Mouse (Mus musculus) heart, embryonic 16.5 days (tissue): ENCODE data around the gene Kif17. TPM values are rescaled to one million over a fixed set of nuclear protein-coding genes. Genes with fewer than 3 reads are reported as not detected.
A peak's percentile ranks its signal among the peaks of the same experiment; 100 is the strongest.

Experiments
- ATAC-seq: fragments of 200-750 bp; cut with Nextera tagmentation; replicated peaks from 2 replicates; pipeline ENCODE4 v1.8.0; 2017; ENCODE audit warnings: moderate number of reproducible peaks; ENCODE audit not compliant: insufficient read depth, low FRiP score; ENCODE audit errors: extremely low read depth
- H3K27ac ChIP-seq: fragments of 300-500 bp; sonication (generic); 2 replicates; pipeline ENCODE4 v1.5.1; 2014; ENCODE audit warnings: mild to moderate bottlenecking, low read length, control low read depth, moderate library complexity
- H3K27me3 ChIP-seq: fragments of 300-500 bp; sonication (generic); 2 replicates; pipeline ENCODE4 v1.6.1; 2014; ENCODE audit warnings: low read length, mixed read lengths; ENCODE audit not compliant: control insufficient read depth, insufficient read depth
- H3K36me3 ChIP-seq: fragments of 300-500 bp; sonication (generic); 2 replicates; pipeline ENCODE4 v1.6.1; 2014; ENCODE audit not compliant: control insufficient read depth, insufficient read depth
- H3K4me1 ChIP-seq: fragments of 300-500 bp; sonication (generic); 2 replicates; pipeline ENCODE4 v1.6.1; 2014; ENCODE audit warnings: low read length, mixed read lengths; ENCODE audit not compliant: control insufficient read depth, insufficient read depth
- H3K4me2 ChIP-seq: fragments of 300-500 bp; sonication (generic); 2 replicates; pipeline ENCODE4 v1.6.1; 2014; ENCODE audit warnings: low read depth, mild to moderate bottlenecking, control low read depth, low read length
- H3K4me3 ChIP-seq: fragments of 300-500 bp; sonication (generic); 2 replicates; pipeline ENCODE4 v1.5.1; 2014; ENCODE audit warnings: mild to moderate bottlenecking, control low read depth, low read length
- H3K9ac ChIP-seq: fragments of 300-500 bp; sonication (generic); 2 replicates; pipeline ENCODE4 v1.6.1; 2014; ENCODE audit warnings: low read length, control low read depth
- H3K9me3 ChIP-seq: fragments of 300-500 bp; sonication (generic); replicated peaks from 2 replicates; pipeline ENCODE4 v1.6.1; 2016; ENCODE audit warnings: low read length; ENCODE audit not compliant: control insufficient read depth
- WGBS: fragments of 180-500 bp; shearing (Covaris S2); extraction: QIAGEN DNeasy Blood & Tissue Kit; methylation state at CpG from one replicate; pipeline ENCODE4 v1.1.7; 2014; 5-methylcytosine and 5-hydroxymethylcytosine counted together
- polyA plus RNA-seq: library from polyadenylated mRNA; unstranded; fragments of >200 nt; fragmentation: Nextera tagmentation; extraction: Ambion mirVana; gene quantifications from 2 replicates; pipeline ENCODE4 v1.2.1, GENCODE M21; 2015

Gene Kif17
- polyA plus RNA-seq, 1 experiment from 2014 or later, result 0.68 TPM

DNA sequence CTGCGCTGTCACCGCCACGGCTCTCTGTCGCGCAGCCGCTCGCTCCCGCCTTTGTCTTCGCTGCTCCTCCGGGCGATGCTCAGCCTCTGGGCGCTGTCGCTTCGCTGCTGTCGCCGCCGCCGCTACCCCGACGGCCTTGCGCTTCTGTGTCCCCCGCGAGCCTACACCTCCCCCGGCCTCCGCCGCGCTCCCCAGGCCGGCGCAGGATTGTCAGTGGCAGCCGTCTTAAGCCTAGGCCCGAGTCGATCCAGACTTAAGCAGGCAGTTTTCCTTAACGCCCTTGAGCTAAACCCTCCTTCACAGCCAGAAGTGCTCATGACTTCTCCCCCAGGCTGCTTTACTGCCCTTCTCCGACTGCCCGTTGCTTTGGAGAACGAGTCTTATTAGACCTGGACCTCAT is 32.8 kb upstream of the Kif17 start:
- no peaks in the 10 kb centered on the region for H3K9me3 ChIP-seq
- peaks cover 28% of the 10 kb centered on the region for H3K4me1 ChIP-seq
- H3K27me3 ChIP-seq, result no peaks in the 10 kb centered on the region
- peak overlapping the region; percentile 99 for H3K9ac ChIP-seq
- peak overlapping the region; percentile 94 for H3K4me3 ChIP-seq
- under 1% methylated on average over 36 of the region's 36 CpGs for WGBS
- ATAC-seq, result peak; percentile 5
- H3K27ac ChIP-seq, result peak overlapping the region; percentile 99
- H3K36me3 ChIP-seq, result peaks cover 5% of the 10 kb centered on the region; the same call in 1 of the 2 replicates
- H3K4me2 ChIP-seq, result peak overlapping the region; percentile 72

GRCm38 (mm10) chr4:138217951-138218685 is 32.1 kb upstream of the Kif17 start:
- ATAC-seq, result no peak

GRCm38 (mm10) chr4:138219331-138219730 is 30.9 kb upstream of the Kif17 start:
- H3K4me2 ChIP-seq, result 0 out of 2 replicates have a peak overlapping the region, but pooled peaks have one; percentile 10
- peaks cover 22% of the 10 kb centered on the region for H3K36me3 ChIP-seq
- ATAC-seq, result no peak
- no peaks in the 10 kb centered on the region for H3K27me3 ChIP-seq
- H3K4me3 ChIP-seq, result no peak overlapping the region
- no peak overlapping the region for H3K9ac ChIP-seq
- H3K27ac ChIP-seq, result no peak overlapping the region
- 78% methylated on average over 5 of the region's 5 CpGs for WGBS
- H3K9me3 ChIP-seq, result no peaks in the 10 kb centered on the region
- H3K4me1 ChIP-seq, result peaks cover 28% of the 10 kb centered on the region

More at GRCm38 (mm10) chr4:138217951-138218685, 32.1 kb upstream of the Kif17 start:
- Histone ChIP-seq H3K4me2 (peak overlapping the region; percentile 72), H3K27ac (peak overlapping the region; percentile 99), H3K4me3 (peak overlapping the region; percentile 94), H3K9me3 (no peaks in the 10 kb centered on the region), H3K9ac (peak overlapping the region; percentile 99), H3K4me1 (peaks cover 28% of the 10 kb centered on the region), H3K27me3 (no peaks in the 10 kb centered on the region), H3K36me3 (peaks cover 11% of the 10 kb centered on the region)
- 71% methylated on average over 11 of the region's 11 CpGs for WGBS

GRCm38 (mm10) chr4:138220761-138221160 is 29.5 kb upstream of the Kif17 start:
- H3K27ac ChIP-seq, result no peak overlapping the region
- no peak overlapping the region for H3K4me3 ChIP-seq
- no peaks in the 10 kb centered on the region for H3K9me3 ChIP-seq
- WGBS, result 78% methylated on average over 7 of the region's 7 CpGs
- H3K36me3 ChIP-seq, result peaks cover 31% of the 10 kb centered on the region
- H3K4me2 ChIP-seq, result no peak overlapping the region
- H3K9ac ChIP-seq, result no peak overlapping the region
- peaks cover 24% of the 10 kb centered on the region for H3K4me1 ChIP-seq
- H3K27me3 ChIP-seq, result no peaks in the 10 kb centered on the region
- ATAC-seq, result no peak

- no peaks in the 10 kb centered on the region for H3K27me3 ChIP-seq
- H3K4me2 ChIP-seq, result no peak overlapping the region
- peaks cover 23% of the 10 kb centered on the region for H3K4me1 ChIP-seq
- no peak overlapping the region for H3K4me3 ChIP-seq
- no peak overlapping the region for H3K9ac ChIP-seq
- no peaks in the 10 kb centered on the region for H3K9me3 ChIP-seq
- no peak for ATAC-seq
- no peak overlapping the region for H3K27ac ChIP-seq
- WGBS, result 73% methylated on average over 5 of the region's 5 CpGs
- H3K36me3 ChIP-seq, result peaks cover 38% of the 10 kb centered on the region
Measured at GRCm38 (mm10) chr4:138221406-138221805, 28.8 kb upstream of the Kif17 start.

DNA sequence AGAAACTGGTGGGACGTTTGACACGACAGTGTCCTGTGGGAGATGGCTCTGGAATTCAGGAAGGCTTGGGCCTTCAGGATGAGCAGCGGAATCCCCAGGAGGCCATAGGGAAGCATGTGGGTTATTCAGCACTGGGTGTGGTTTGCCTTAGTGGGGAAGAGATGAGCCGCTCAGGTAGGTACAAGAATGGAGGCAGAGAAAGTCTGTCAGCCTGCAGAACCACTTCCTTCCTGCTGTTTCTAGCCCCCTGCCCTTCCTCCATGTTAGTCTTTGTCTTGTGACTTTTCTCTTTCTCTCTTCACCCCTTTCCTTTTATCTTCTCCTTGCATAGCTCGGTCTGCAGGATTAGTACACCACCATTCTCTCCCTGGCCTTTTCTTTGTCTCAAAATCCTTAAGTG is 27.8 kb upstream of the Kif17 start:
- Histone ChIP-seq H3K4me3 (no peak overlapping the region), H3K4me1 (peaks cover 23% of the 10 kb centered on the region), H3K9me3 (no peaks in the 10 kb centered on the region), H3K27ac (peak overlapping the region; percentile 21; the same call in 1 of the 2 replicates), H3K4me2 (no peak overlapping the region), H3K9ac (no peak overlapping the region), H3K36me3 (peaks cover 46% of the 10 kb centered on the region), H3K27me3 (no peaks in the 10 kb centered on the region)
- 70% methylated on average over 5 of the region's 5 CpGs for WGBS
- ATAC-seq, result no peak

DNA sequence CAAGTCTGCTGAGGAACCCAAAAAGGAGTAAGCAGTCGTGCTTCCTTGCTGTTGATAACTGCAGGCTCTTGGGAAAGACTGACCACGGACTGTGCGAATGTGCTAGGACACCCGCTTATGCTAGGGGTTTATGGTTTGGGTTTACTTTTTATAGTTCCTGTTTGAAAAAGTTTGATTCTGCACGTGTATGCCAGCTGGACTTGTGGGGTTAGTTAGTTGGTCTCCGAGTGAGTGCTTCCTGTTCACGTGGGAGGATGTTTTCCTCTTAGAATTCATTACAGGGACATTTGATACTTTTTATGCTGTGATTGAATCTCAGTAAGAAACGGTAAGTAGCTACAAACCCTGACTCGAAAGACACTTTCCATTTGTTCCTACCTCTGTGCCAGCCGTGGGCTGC is 26.6 kb upstream of the Kif17 start:
- H3K4me3 ChIP-seq, result no peak overlapping the region
- no peak overlapping the region for H3K4me2 ChIP-seq
- no peaks in the 10 kb centered on the region for H3K27me3 ChIP-seq
- H3K9me3 ChIP-seq, result no peaks in the 10 kb centered on the region
- H3K27ac ChIP-seq, result no peak overlapping the region
- H3K36me3 ChIP-seq, result peaks cover 58% of the 10 kb centered on the region
- H3K9ac ChIP-seq, result no peak overlapping the region
- peaks cover 14% of the 10 kb centered on the region for H3K4me1 ChIP-seq
- WGBS, result 81% methylated on average over 10 of the region's 10 CpGs
- ATAC-seq, result no peak

GRCm38 (mm10) chr4:138246756-138247665 is 3.2 kb upstream of the Kif17 start:
- Histone ChIP-seq H3K27ac (no peak overlapping the region), H3K27me3 (peaks cover 15% of the 10 kb centered on the region), H3K4me1 (peaks cover 18% of the 10 kb centered on the region), H3K9me3 (no peaks in the 10 kb centered on the region), H3K4me3 (no peak overlapping the region), H3K36me3 (peaks cover 30% of the 10 kb centered on the region), H3K9ac (no peak overlapping the region), H3K4me2 (no peak overlapping the region)
- 63% methylated on average over 27 of the region's 27 CpGs for WGBS
- ATAC-seq, result no peak

DNA sequence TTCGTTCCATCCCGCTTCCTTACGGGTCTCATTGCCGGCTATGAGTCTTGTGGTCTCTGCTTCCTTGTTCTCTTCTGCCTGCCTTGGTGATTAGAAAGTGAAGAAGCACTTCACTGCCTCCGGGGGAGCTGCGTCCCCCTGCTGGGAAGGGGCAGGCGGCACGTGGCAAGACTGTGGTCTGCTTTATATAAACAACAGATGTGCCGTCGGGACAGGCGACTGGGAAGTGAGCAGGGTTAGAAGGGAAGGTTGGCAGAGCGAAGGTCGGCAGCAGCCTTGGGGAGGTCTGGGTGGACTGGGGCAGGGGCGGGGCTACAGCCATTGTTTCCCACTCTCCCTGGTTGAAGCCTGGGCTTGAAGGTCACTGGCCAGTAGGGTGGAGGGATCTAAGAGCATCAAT is 1.6 kb downstream of the Kif17 start:
- H3K36me3 ChIP-seq, result no peaks in the 10 kb centered on the region
- H3K4me2 ChIP-seq, result peak overlapping the region; percentile 71
- H3K9me3 ChIP-seq, result no peaks in the 10 kb centered on the region
- peaks cover 25% of the 10 kb centered on the region for H3K27me3 ChIP-seq
- H3K27ac ChIP-seq, result no peak overlapping the region
- no peak for ATAC-seq
- peak overlapping the region; percentile 31 for H3K4me3 ChIP-seq
- H3K9ac ChIP-seq, result peak overlapping the region; percentile 28
- under 1% methylated on average over 13 of the region's 14 CpGs for WGBS
- H3K4me1 ChIP-seq, result peaks cover 22% of the 10 kb centered on the region
